Mouse (Mus musculus) frontal cortex, adult 2 months (tissue): Measurements from ENCODE around the gene Syn3. TPM values are rescaled to one million over a fixed set of nuclear protein-coding genes. Genes with fewer than 3 reads are reported as not detected.
"Not testable (repeated sequence)": the region's sequence is repeated elsewhere in the genome, so short reads cannot be mapped to it uniquely, and the experiment has no call there.

Experiments
- DNase-seq, 2 experiments: peaks; one replicate each; pipeline ENCODE4 v3.0.0; 2022; ENCODE audit warnings: low spot score in 1 of 2; ENCODE audit errors: extremely low spot score in 1 of 2
- polyA plus RNA-seq: library from polyadenylated mRNA; depleted of rRNA; stranded (reverse); fragments of >200 nt; gene quantifications from 2 replicates; pipeline ENCODE4 v1.2.3, GENCODE M21; 2012

Gene Syn3
- polyA plus RNA-seq, 1 experiment: 10.4 TPM

DNA sequence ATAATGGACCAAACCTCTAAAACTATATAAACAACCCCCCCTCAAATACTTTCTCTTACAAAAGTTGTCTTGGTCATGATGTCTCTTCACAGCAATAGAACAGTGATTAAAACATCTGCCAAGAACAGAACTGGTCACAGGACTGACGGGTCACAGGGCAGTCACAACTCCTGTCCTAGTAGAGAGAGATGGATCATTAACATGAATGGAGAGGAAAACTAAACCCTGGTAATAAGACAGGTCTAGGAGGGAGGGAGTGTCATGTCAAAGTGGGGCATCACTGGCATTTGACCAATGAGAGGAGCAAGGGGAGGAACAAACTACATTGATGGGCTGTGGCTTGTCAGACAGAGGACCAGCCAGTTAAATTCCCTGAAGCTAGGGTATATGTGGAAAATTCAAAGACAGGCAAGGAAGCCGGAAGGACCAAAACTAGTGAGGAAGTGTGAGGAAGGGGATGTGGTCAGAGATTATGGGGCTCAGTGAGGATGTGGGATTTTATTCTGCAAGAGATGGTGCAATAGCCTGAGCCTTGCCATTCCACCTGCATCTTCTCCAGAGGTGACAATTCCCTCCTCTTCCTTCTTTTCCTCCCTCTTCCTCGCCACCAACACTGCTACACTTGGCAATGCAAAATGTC lies 76.8 kb downstream of the Syn3 start:
- DNase-seq: no peak

DNA sequence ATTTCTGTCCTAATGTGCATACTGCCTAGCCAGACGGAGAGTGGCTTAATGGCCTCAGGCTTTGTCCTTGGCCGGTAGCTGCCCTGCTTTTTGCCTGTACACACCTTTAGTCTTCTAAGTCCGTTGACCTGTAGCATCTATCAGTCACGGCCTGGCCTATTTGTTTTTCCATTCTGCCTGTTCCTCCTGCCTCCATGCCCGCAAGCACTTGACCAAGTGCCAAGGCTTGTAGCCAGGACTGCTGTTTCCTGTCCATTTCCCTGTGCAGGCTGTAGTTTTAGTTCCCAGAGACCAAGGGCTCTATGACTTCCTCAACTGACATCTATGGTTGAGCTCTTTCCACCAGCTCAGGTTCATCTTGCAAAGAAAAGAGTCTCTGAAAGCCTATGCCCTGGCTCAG lies 79.8 kb downstream of the Syn3 start:
- DNase-seq: no peak

GRCm38 (mm10) chr10:86418345-86418744 lies 80.4 kb downstream of the Syn3 start:
- peak in 1 of 2 experiments; percentile 20 for DNase-seq

DNA sequence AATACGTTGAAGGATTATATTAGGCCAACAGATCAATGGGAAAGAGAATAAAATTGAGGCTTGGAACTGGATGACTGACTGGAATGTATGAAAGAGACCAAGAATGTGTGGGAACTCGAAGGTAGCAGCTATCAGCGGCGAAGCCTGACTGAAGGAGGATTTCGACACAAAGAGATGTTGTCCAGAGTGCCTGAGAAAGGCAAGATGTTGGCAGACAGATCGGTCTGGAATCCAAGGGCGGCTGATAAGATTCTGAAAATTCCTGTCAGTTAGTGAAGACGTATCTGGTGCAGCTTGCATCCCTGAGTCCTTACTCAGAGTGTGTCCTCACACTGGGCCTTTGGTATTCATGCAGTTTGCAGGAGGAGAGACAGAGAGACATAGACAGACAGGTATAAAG lies 81.9 kb downstream of the Syn3 start:
- DNase-seq: no peak

GRCm38 (mm10) chr10:86410868-86411267 lies 87.8 kb downstream of the Syn3 start:
- DNase-seq: no peak

GRCm38 (mm10) chr10:86406952-86407351 lies 91.7 kb downstream of the Syn3 start:
- DNase-seq: no peak

GRCm38 (mm10) chr10:86398347-86398720 lies 100.4 kb downstream of the Syn3 start:
- DNase-seq: no peak

- no peak for DNase-seq
Observed at GRCm38 (mm10) chr10:86397577-86398346, 100.9 kb downstream of the Syn3 start.

- no peak for DNase-seq
Observed at GRCm38 (mm10) chr10:86392399-86392798, 106.3 kb downstream of the Syn3 start.

DNA sequence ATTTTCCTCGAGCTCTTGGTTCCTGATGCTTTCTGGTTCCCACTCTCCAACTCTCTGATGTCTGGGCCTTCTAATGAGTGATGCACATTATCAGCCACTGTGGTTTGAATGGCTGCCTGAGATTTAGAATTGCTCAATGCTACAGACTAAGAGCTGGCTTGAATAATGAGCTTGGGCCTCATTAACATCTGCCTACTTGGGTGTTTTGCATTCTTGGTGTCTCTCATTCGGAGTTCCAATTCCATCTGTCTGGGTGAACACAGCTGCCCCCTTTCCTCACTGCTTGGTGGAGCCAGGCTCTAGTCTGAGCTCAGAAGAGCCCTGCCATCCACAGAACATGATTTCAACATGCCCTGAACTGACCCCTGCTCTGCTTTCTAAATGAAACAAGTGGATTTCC lies 108.8 kb downstream of the Syn3 start:
- DNase-seq: peak; percentile 7 to 44

- no peak for DNase-seq
Observed at GRCm38 (mm10) chr10:86389357-86389756, 109.3 kb downstream of the Syn3 start.

GRCm38 (mm10) chr10:86388803-86389202 lies 109.9 kb downstream of the Syn3 start:
- peak; percentile 61 to 69 for DNase-seq

- peak in 1 of 2 experiments; percentile 51 for DNase-seq
Observed at GRCm38 (mm10) chr10:86387821-86388440, 110.8 kb downstream of the Syn3 start.

DNA sequence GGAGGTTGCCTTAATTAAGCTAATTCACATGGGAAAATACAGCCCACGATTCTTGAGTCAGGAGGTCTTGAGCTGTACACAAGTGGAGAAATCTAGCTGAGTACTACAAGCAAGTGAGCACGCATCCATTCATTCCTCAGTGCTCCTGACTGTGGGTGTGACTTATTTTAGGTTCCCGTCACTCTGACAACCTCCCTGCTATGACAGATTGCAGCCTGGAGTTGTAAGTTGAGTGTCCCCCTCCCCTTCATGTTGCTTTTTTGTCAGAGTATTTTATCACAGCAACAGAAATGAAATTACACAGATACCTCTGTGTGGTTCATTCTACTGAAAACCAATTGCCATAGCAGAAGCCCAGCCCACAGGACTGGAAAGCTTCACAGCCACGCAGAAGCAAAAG lies 112.5 kb downstream of the Syn3 start:
- no peak for DNase-seq

GRCm38 (mm10) chr10:86385656-86386055 lies 113.0 kb downstream of the Syn3 start:
- no peak for DNase-seq

DNA sequence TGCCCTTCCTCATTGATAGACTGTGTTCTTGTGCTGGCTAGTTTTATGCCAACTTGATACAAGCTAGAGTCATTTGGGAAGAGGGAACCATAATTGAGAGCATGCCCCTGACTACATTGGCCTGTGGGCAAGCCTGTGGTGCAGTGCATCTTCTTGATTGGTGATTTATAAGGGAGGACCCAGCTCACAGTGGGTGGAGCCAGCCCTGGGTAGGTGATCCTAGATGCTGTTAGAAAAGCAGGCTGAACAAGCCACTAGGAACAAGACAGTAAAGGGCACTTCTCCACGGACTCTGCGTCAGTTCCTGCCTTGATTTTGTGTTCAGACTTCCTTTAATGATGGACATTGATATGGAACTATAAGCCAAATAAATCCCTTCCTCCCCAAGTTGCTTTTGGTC lies 114.0 kb downstream of the Syn3 start:
- no peak for DNase-seq

- DNase-seq: no peak
Observed at GRCm38 (mm10) chr10:86381922-86382260, 116.8 kb downstream of the Syn3 start.

- no peak for DNase-seq
Observed at GRCm38 (mm10) chr10:86381150-86381921, 117.4 kb downstream of the Syn3 start.

- no peak for DNase-seq
Observed at GRCm38 (mm10) chr10:86380626-86381025, 118.1 kb downstream of the Syn3 start.

GRCm38 (mm10) chr10:86378803-86379202 lies 119.9 kb downstream of the Syn3 start:
- not testable (repeated sequence) for DNase-seq
